In the genomic region with DNA sequence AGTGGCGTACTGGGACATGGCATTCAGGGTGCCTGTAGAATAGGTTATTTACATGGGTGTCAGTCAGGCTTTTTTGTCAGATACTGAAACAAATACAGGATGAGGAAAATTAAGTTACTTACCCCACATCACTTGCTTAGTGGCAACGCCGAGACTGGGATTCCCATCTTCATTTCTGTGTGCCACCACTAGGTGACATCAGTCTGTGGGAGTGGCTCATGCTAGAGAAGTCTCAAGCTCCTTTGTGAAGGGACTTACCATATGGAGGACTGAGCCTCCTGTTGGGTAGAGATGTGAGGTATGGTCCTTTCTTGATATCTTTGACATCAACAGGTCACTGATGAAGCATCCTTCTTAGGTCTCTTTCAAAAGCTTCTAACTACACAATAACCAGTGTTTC, we compare ENCODE assay signal across 19 mouse cellular contexts.
A peak's percentile ranks its signal among the peaks of the same experiment; 100 is the strongest.
DNase-seq lines count a peak whose midpoint lies in the region; ATAC-seq and TF ChIP-seq lines count a peak whose summit lies in the region.
"Had no signal": no experiment of that assay in that cellular context is flagged by ENCODE, and none has a peak within 500 bp of the region (broad histone marks: within the 10 kb centered on the region; RNA-seq: fewer than 3 reads in every experiment).

No protein-coding gene starts in this region.

- no peaks in the 10 kb centered on the region; the same call in 1 of the 2 replicates for H3K36me3 ChIP-seq in hindbrain, postnatal 0 days (ENCODE audit: insufficient read depth, low read length)
- peaks cover 7% of the 10 kb centered on the region; the same call in 1 of the 2 replicates for H3K36me3 ChIP-seq in hindbrain, embryonic 13.5 days
- no peaks in the 10 kb centered on the region for H3K36me3 ChIP-seq in lung, postnatal 0 days (ENCODE audit: insufficient read depth, low read length)
- H3K36me3 ChIP-seq: embryonic facial prominence, embryonic 15.5 days; forebrain, embryonic 15.5 days; heart, embryonic 13.5 days; limb, embryonic 13.5 days; liver, embryonic 13.5 days; midbrain, embryonic 12.5 days had no signal

- H3K9ac ChIP-seq in hindbrain, postnatal 0 days (replicated peaks; ENCODE audit: low read length), result no peak overlapping the region
- no peak overlapping the region for H3K9ac ChIP-seq in hindbrain, embryonic 13.5 days
- no peak overlapping the region for H3K9ac ChIP-seq in lung, postnatal 0 days (replicated peaks; ENCODE audit: low read depth)
- H3K9ac ChIP-seq: embryonic facial prominence, embryonic 15.5 days; forebrain, embryonic 15.5 days; heart, embryonic 13.5 days; limb, embryonic 13.5 days; liver, embryonic 13.5 days; midbrain, embryonic 12.5 days had no signal

- peak; percentile 40 for TF ChIP-seq CTCF in hindbrain, postnatal 0 days (IDR thresholded peaks at IDR 0.05; ENCODE audit: low read depth)
- peak; percentile 34 for TF ChIP-seq CTCF in lung, postnatal 0 days (IDR thresholded peaks at IDR 0.05)

- no peaks in the 10 kb centered on the region for H3K4me1 ChIP-seq in hindbrain, postnatal 0 days (ENCODE audit: insufficient read depth, low read length)
- H3K4me1 ChIP-seq in hindbrain, embryonic 13.5 days (replicated peaks), result peaks cover 3% of the 10 kb centered on the region
- H3K4me1 ChIP-seq in lung, postnatal 0 days (ENCODE audit: insufficient read depth, low read depth, low read length), result no peaks in the 10 kb centered on the region
- H3K4me1 ChIP-seq: embryonic facial prominence, embryonic 15.5 days; forebrain, embryonic 15.5 days; heart, embryonic 13.5 days; limb, embryonic 13.5 days; liver, embryonic 13.5 days; midbrain, embryonic 12.5 days had no signal

- WGBS in hindbrain, postnatal 0 days, result 62% methylated on average over 3 of the region's 3 CpGs
- 77% methylated on average over 3 of the region's 3 CpGs for WGBS in hindbrain, embryonic 13.5 days
- WGBS in lung, postnatal 0 days, result 66% methylated on average over 3 of the region's 3 CpGs

- no peak overlapping the region for H3K4me3 ChIP-seq in hindbrain, postnatal 0 days (ENCODE audit: low read length)
- no peak overlapping the region for H3K4me3 ChIP-seq in hindbrain, embryonic 13.5 days
- H3K4me3 ChIP-seq in lung, postnatal 0 days (ENCODE audit: low read depth, low read length), result no peak overlapping the region
- H3K4me3 ChIP-seq: embryonic facial prominence, embryonic 15.5 days; forebrain, embryonic 15.5 days; heart, embryonic 13.5 days; limb, embryonic 13.5 days; liver, embryonic 13.5 days; midbrain, embryonic 12.5 days had no signal

- H3K27ac ChIP-seq in hindbrain, postnatal 0 days, result no peak overlapping the region
- H3K27ac ChIP-seq in hindbrain, embryonic 13.5 days, result no peak overlapping the region
- H3K27ac ChIP-seq in lung, postnatal 0 days (ENCODE audit: low read length), result no peak overlapping the region
- H3K27ac ChIP-seq: embryonic facial prominence, embryonic 15.5 days; forebrain, embryonic 15.5 days; heart, embryonic 13.5 days; limb, embryonic 13.5 days; liver, embryonic 13.5 days; midbrain, embryonic 12.5 days had no signal

- no peak overlapping the region for H3K4me2 ChIP-seq in hindbrain, postnatal 0 days (ENCODE audit: low read depth, low read length)
- H3K4me2 ChIP-seq in hindbrain, embryonic 13.5 days, result no peak overlapping the region
- no peak overlapping the region for H3K4me2 ChIP-seq in lung, postnatal 0 days (replicated peaks; ENCODE audit: low read depth, low read length)
- H3K4me2 ChIP-seq: embryonic facial prominence, embryonic 15.5 days; forebrain, embryonic 15.5 days; heart, embryonic 13.5 days; limb, embryonic 13.5 days; liver, embryonic 13.5 days; midbrain, embryonic 12.5 days had no signal

- ATAC-seq in hindbrain, postnatal 0 days, result no peak
- ATAC-seq in hindbrain, embryonic 13.5 days (ENCODE audit: low FRiP score), result no peak
- no peak for ATAC-seq in lung, postnatal 0 days
- ATAC-seq: forebrain, embryonic 15.5 days had no signal

- TF ChIP-seq EP300 in lung, postnatal 0 days (IDR thresholded peaks at IDR 0.05), result no peak

- H3K9me3 ChIP-seq in hindbrain, postnatal 0 days (ENCODE audit: low read length), result no peaks in the 10 kb centered on the region
- H3K9me3 ChIP-seq in hindbrain, embryonic 13.5 days, result no peaks in the 10 kb centered on the region
- H3K9me3 ChIP-seq in lung, postnatal 0 days (ENCODE audit: low read length), result no peaks in the 10 kb centered on the region
- H3K9me3 ChIP-seq: embryonic facial prominence, embryonic 15.5 days; forebrain, embryonic 15.5 days; heart, embryonic 13.5 days; limb, embryonic 13.5 days; midbrain, embryonic 12.5 days had no signal

- no peaks in the 10 kb centered on the region for H3K27me3 ChIP-seq in hindbrain, postnatal 0 days (ENCODE audit: insufficient read depth, low read length)
- H3K27me3 ChIP-seq in hindbrain, embryonic 13.5 days, result no peaks in the 10 kb centered on the region
- H3K27me3 ChIP-seq in lung, postnatal 0 days (replicated peaks; ENCODE audit: insufficient read depth, low read length), result no peaks in the 10 kb centered on the region
- H3K27me3 ChIP-seq: embryonic facial prominence, embryonic 15.5 days; forebrain, embryonic 15.5 days; heart, embryonic 13.5 days; limb, embryonic 13.5 days; liver, embryonic 13.5 days; midbrain, embryonic 12.5 days had no signal

- peak; percentile 22 for DNase-seq in hindbrain, postnatal 0 days (ENCODE audit: low spot score)
- no peak for DNase-seq in lung, postnatal 0 days (ENCODE audit: low spot score)
- no peak for DNase-seq in lung, postnatal 10 days
- DNase-seq in brain, adult 2 months (ENCODE audit: low read depth, low spot score), result peak; percentile 21
- no peak for DNase-seq in right cerebral cortex, postnatal 25 days
- DNase-seq in gastrocnemius, postnatal 4 days (ENCODE audit: low spot score in 2 of 2), result no peak
- DNase-seq: cerebellum, adult 11-12 months; cerebellum, postnatal 14 days; gastrocnemius, postnatal 10 days; heart, postnatal 14 days; kidney, adult 18-20 months; layer of hippocampus, postnatal 36 days; liver, embryonic 13.5 days had no signal

Comparison
In these comparisons a context has a peak if more than half of its experiments do, and no peak if none do; other contexts are left out.
1. DNase-seq: peak in hindbrain, postnatal 0 days (single experiment) and brain, adult 2 months (single experiment); none in lung, postnatal 0 days (single experiment), lung, postnatal 10 days (single experiment), right cerebral cortex, postnatal 25 days (single experiment) and gastrocnemius, postnatal 4 days (0 of 2).